Mouse (Mus musculus) skeletal muscle tissue, adult 2 months (tissue): ENCODE results near the gene BC100530.
"Not testable (repeated sequence)": the region's sequence is repeated elsewhere in the genome, so short reads cannot be mapped to it uniquely, and the experiment has no call there.

Experiments
- DNase-seq: peaks from one replicate; pipeline ENCODE4 v3.0.0-alpha.2; 2012; ENCODE audit warnings: low read depth, low spot score

Gene BC100530

DNA sequence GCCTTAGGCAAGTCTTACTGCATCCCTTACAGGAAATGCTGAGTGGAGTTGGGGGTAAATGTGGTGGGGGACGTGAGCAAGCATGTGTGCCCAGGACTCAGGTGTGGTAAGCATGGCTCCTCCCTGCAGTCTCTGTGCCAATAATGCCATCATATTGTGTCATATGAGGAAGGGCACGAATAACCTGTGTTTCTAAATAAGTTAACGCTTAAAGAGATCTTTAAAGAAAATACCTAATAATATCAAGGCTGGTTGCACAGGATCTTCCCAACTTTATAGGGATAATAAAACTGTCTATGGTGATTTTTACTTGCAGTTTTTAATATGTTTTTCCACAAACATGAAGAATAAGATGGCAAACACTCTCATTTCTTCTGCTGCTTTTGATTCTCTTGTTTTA is at the start of gene BC100530:
Gene BC100530 (minus strand): TSS at position 101 of the 400 bp plus-strand sequence.
- not testable (repeated sequence) for DNase-seq

- no peak for DNase-seq
These were observed 40.8 kb upstream of the BC100530 start, which contains the start of gene Stfa2 for GRCm38 (mm10) chr16:36408357-36408756. Gene Stfa2 (minus strand): TSS chr16:36408457.

DNA sequence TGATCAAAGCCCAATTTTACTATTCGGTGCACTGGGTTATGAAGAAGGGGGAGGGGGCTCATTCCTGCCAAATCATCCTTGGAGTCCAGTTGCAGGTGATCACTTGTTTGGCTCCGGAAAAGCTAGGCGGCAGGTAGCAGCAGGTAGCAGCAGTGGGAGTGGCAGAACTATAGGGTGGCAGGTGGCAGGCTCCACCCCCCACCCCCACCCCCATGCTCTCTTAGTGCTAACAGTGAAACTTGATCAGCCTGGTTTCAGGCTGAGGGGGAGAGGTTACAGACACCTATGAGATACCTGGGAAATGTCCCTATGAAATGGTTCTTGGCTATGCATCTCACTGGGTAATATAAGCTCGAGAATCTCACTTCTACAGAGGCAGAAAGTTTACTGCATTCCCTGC is 21.5 kb upstream of the BC100530 start:
- DNase-seq = no peak

- DNase-seq = no peak
These were observed 30.4 kb downstream of the BC100530 start for GRCm38 (mm10) chr16:36337171-36337570.

- DNase-seq = no peak
These were observed 33.3 kb downstream of the BC100530 start, which contains the start of gene BC117090 for GRCm38 (mm10) chr16:36334232-36334631. Gene BC117090 (minus strand): TSS chr16:36334332.

DNA sequence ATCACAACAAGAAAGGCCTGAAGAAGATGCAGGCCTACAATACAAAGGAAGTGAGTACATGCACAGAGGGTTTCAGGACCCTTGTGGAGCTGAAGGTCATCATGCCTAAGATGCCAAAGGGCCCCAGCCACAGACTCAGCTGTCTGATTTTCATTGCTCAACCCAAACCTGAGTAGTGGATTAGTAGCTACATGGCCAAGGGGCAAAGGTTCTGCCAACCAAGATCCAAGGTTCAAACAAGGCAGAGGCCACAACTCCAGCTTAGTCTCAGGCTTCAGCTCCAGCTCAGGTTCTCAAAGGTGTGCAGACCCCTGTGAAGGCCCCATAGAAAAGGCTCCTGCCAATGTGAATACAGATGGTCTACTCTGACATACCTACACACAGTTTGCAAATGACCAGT is 48.3 kb downstream of the BC100530 start:
- no peak for DNase-seq

GRCm38 (mm10) chr16:36316111-36316510 is 51.4 kb downstream of the BC100530 start:
- DNase-seq = not testable (repeated sequence)
